Mouse (Mus musculus): ENCODE data around the gene Lyzl6. TPM values are rescaled to one million over a fixed set of nuclear protein-coding genes. Genes with fewer than 3 reads are reported as not detected.
"Not testable (repeated sequence)": the region's sequence is repeated elsewhere in the genome, so short reads cannot be mapped to it uniquely, and the experiment has no call there.

Gene Lyzl6
- not detected in 2 replicates for polyA plus RNA-seq (2015; fragmentation: Nextera tagmentation; extraction: Ambion mirVana)

GRCm38 (mm10) chr11:103638790-103639189, at the start of gene Lyzl6:
Gene Lyzl6, minus strand, starts transcription at chr11:103638890.
- H3K27me3 ChIP-seq (ENCODE audit: control insufficient read depth, insufficient read depth, low read length) = peaks cover 9% of the 10 kb centered on the region
- H3K27ac ChIP-seq (ENCODE audit: low read length) = no peak within 1 kb of the TSS
- no peaks in the 10 kb centered on the region for H3K4me1 ChIP-seq (ENCODE audit: control insufficient read depth, insufficient read depth, low read length)
- no peak for ATAC-seq (replicated peaks; ENCODE audit: extremely low read depth, insufficient read depth, low FRiP score)
- WGBS = 63% methylated on average over 3 of the region's 3 CpGs
- H3K9me3 ChIP-seq (replicated peaks; ENCODE audit: control insufficient read depth, low read length) = no peaks in the 10 kb centered on the region
- no peaks in the 10 kb centered on the region for H3K36me3 ChIP-seq (ENCODE audit: control insufficient read depth, insufficient read depth)
- H3K9ac ChIP-seq (ENCODE audit: low read length) = no peak within 1 kb of the TSS
- no peak within 1 kb of the TSS for H3K4me3 ChIP-seq (ENCODE audit: low read length)
- H3K4me2 ChIP-seq (ENCODE audit: low read depth, low read length) = no peak within 1 kb of the TSS

- H3K9me3 ChIP-seq (replicated peaks; ENCODE audit: control insufficient read depth, low read length) = no peaks in the 10 kb centered on the region
- H3K27me3 ChIP-seq (ENCODE audit: control insufficient read depth, insufficient read depth, low read length) = no peaks in the 10 kb centered on the region
- peaks cover 22% of the 10 kb centered on the region for H3K36me3 ChIP-seq (ENCODE audit: control insufficient read depth, insufficient read depth)
- ATAC-seq (replicated peaks; ENCODE audit: extremely low read depth, insufficient read depth, low FRiP score) = no peak
- 63% methylated on average over 6 of the region's 6 CpGs for WGBS
- H3K4me2 ChIP-seq (ENCODE audit: low read depth, low read length) = no peak overlapping the region
- H3K27ac ChIP-seq (ENCODE audit: low read length) = no peak overlapping the region
- H3K9ac ChIP-seq (ENCODE audit: low read length) = no peak overlapping the region
- H3K4me3 ChIP-seq (ENCODE audit: low read length) = no peak overlapping the region
- peaks cover 49% of the 10 kb centered on the region for H3K4me1 ChIP-seq (ENCODE audit: control insufficient read depth, insufficient read depth, low read length)
These were observed 48.0 kb upstream of the Lyzl6 start for GRCm38 (mm10) chr11:103686706-103687105.

- H3K36me3 ChIP-seq (ENCODE audit: control insufficient read depth, insufficient read depth) = peaks cover 32% of the 10 kb centered on the region
- no peaks in the 10 kb centered on the region for H3K27me3 ChIP-seq (ENCODE audit: control insufficient read depth, insufficient read depth, low read length)
- H3K4me2 ChIP-seq (ENCODE audit: low read depth, low read length) = no peak overlapping the region
- peak overlapping the region; percentile 40 for H3K27ac ChIP-seq (ENCODE audit: low read length)
- H3K9me3 ChIP-seq (replicated peaks; ENCODE audit: control insufficient read depth, low read length) = no peaks in the 10 kb centered on the region
- peak; percentile 25; the same call in 1 of the 2 replicates for ATAC-seq (replicated peaks; ENCODE audit: extremely low read depth, insufficient read depth, low FRiP score)
- no peak overlapping the region for H3K4me3 ChIP-seq (ENCODE audit: low read length)
- H3K9ac ChIP-seq (ENCODE audit: low read length) = no peak overlapping the region
- 68% methylated on average over 7 of the region's 7 CpGs for WGBS
- peaks cover 37% of the 10 kb centered on the region for H3K4me1 ChIP-seq (ENCODE audit: control insufficient read depth, insufficient read depth, low read length)
These were observed 46.6 kb upstream of the Lyzl6 start for GRCm38 (mm10) chr11:103685261-103685736.

- Histone ChIP-seq H3K9me3 (replicated peaks; ENCODE audit: control insufficient read depth, low read length) (no peaks in the 10 kb centered on the region), H3K4me1 (ENCODE audit: control insufficient read depth, insufficient read depth, low read length) (peaks cover 24% of the 10 kb centered on the region), H3K27ac (ENCODE audit: low read length) (no peak overlapping the region), H3K4me2 (ENCODE audit: low read depth, low read length) (no peak overlapping the region), H3K27me3 (ENCODE audit: control insufficient read depth, insufficient read depth, low read length) (no peaks in the 10 kb centered on the region), H3K4me3 (ENCODE audit: low read length) (no peak overlapping the region), H3K9ac (ENCODE audit: low read length) (no peak overlapping the region), H3K36me3 (ENCODE audit: control insufficient read depth, insufficient read depth) (peaks cover 34% of the 10 kb centered on the region)
- ATAC-seq (replicated peaks; ENCODE audit: extremely low read depth, insufficient read depth, low FRiP score) = no peak
- WGBS = 70% methylated on average over 11 of the region's 11 CpGs
These were observed 45.1 kb upstream of the Lyzl6 start for GRCm38 (mm10) chr11:103683667-103684334.

GRCm38 (mm10) chr11:103677042-103677441, 38.4 kb upstream of the Lyzl6 start:
- H3K4me2 ChIP-seq (ENCODE audit: low read depth, low read length); H3K4me3 ChIP-seq (ENCODE audit: low read length); H3K27ac ChIP-seq (ENCODE audit: low read length); ATAC-seq (replicated peaks; ENCODE audit: extremely low read depth, insufficient read depth, low FRiP score); H3K27me3 ChIP-seq (ENCODE audit: control insufficient read depth, insufficient read depth, low read length); H3K9ac ChIP-seq (ENCODE audit: low read length); H3K9me3 ChIP-seq (replicated peaks; ENCODE audit: control insufficient read depth, low read length); H3K4me1 ChIP-seq (ENCODE audit: control insufficient read depth, insufficient read depth, low read length): not testable (repeated sequence)
- WGBS = 36% methylated on average over 2 of the region's 2 CpGs
- peaks cover 24% of the 10 kb centered on the region for H3K36me3 ChIP-seq (ENCODE audit: control insufficient read depth, insufficient read depth)

- no peak for ATAC-seq (replicated peaks; ENCODE audit: extremely low read depth, insufficient read depth, low FRiP score)
- no peaks in the 10 kb centered on the region for H3K27me3 ChIP-seq (ENCODE audit: control insufficient read depth, insufficient read depth, low read length)
- 54% methylated on average over 3 of the region's 3 CpGs for WGBS
- peaks cover 13% of the 10 kb centered on the region for H3K36me3 ChIP-seq (ENCODE audit: control insufficient read depth, insufficient read depth)
- H3K27ac ChIP-seq (ENCODE audit: low read length) = no peak overlapping the region
- no peak overlapping the region for H3K9ac ChIP-seq (ENCODE audit: low read length)
- no peak overlapping the region for H3K4me2 ChIP-seq (ENCODE audit: low read depth, low read length)
- no peaks in the 10 kb centered on the region for H3K9me3 ChIP-seq (replicated peaks; ENCODE audit: control insufficient read depth, low read length)
- H3K4me1 ChIP-seq (ENCODE audit: control insufficient read depth, insufficient read depth, low read length) = no peaks in the 10 kb centered on the region
- H3K4me3 ChIP-seq (ENCODE audit: low read length) = no peak overlapping the region
These were observed 36.9 kb upstream of the Lyzl6 start for GRCm38 (mm10) chr11:103675556-103675955.

GRCm38 (mm10) chr11:103666907-103667426, 28.3 kb upstream of the Lyzl6 start:
- no peak for ATAC-seq (replicated peaks; ENCODE audit: extremely low read depth, insufficient read depth, low FRiP score)
- H3K9ac ChIP-seq (ENCODE audit: low read length) = no peak overlapping the region
- H3K36me3 ChIP-seq (ENCODE audit: control insufficient read depth, insufficient read depth) = no peaks in the 10 kb centered on the region
- no peak overlapping the region for H3K4me3 ChIP-seq (ENCODE audit: low read length)
- no peaks in the 10 kb centered on the region for H3K9me3 ChIP-seq (replicated peaks; ENCODE audit: control insufficient read depth, low read length)
- H3K27me3 ChIP-seq (ENCODE audit: control insufficient read depth, insufficient read depth, low read length) = no peaks in the 10 kb centered on the region
- WGBS = 63% methylated on average over 13 of the region's 13 CpGs
- H3K4me2 ChIP-seq (ENCODE audit: low read depth, low read length) = no peak overlapping the region
- no peaks in the 10 kb centered on the region for H3K4me1 ChIP-seq (ENCODE audit: control insufficient read depth, insufficient read depth, low read length)
- H3K27ac ChIP-seq (ENCODE audit: low read length) = no peak overlapping the region

- H3K9me3 ChIP-seq (replicated peaks; ENCODE audit: control insufficient read depth, low read length) = no peaks in the 10 kb centered on the region
- H3K36me3 ChIP-seq (ENCODE audit: control insufficient read depth, insufficient read depth) = no peaks in the 10 kb centered on the region
- whole genome bisulfite sequencing = 35% methylated on average over 10 of the region's 10 CpGs
- H3K9ac ChIP-seq (ENCODE audit: low read length) = no peak overlapping the region
- no peak overlapping the region for H3K4me3 ChIP-seq (ENCODE audit: low read length)
- no peaks in the 10 kb centered on the region for H3K27me3 ChIP-seq (ENCODE audit: control insufficient read depth, insufficient read depth, low read length)
- H3K4me1 ChIP-seq (ENCODE audit: control insufficient read depth, insufficient read depth, low read length) = no peaks in the 10 kb centered on the region
- ATAC-seq (replicated peaks; ENCODE audit: extremely low read depth, insufficient read depth, low FRiP score) = no peak
- H3K27ac ChIP-seq (ENCODE audit: low read length) = no peak overlapping the region
- H3K4me2 ChIP-seq (ENCODE audit: low read depth, low read length) = no peak overlapping the region
These were observed 27.7 kb upstream of the Lyzl6 start for GRCm38 (mm10) chr11:103666181-103666906.

GRCm38 (mm10) chr11:103665695-103666094, 27.0 kb upstream of the Lyzl6 start:
- H3K4me2 ChIP-seq (ENCODE audit: low read depth, low read length) = no peak overlapping the region
- no peak overlapping the region for H3K9ac ChIP-seq (ENCODE audit: low read length)
- 39% methylated on average over 1 of the region's 1 CpGs for WGBS
- no peak overlapping the region for H3K27ac ChIP-seq (ENCODE audit: low read length)
- ATAC-seq (replicated peaks; ENCODE audit: extremely low read depth, insufficient read depth, low FRiP score) = no peak
- H3K27me3 ChIP-seq (ENCODE audit: control insufficient read depth, insufficient read depth, low read length) = no peaks in the 10 kb centered on the region
- no peaks in the 10 kb centered on the region for H3K36me3 ChIP-seq (ENCODE audit: control insufficient read depth, insufficient read depth)
- H3K9me3 ChIP-seq (replicated peaks; ENCODE audit: control insufficient read depth, low read length) = no peaks in the 10 kb centered on the region
- H3K4me3 ChIP-seq (ENCODE audit: low read length) = no peak overlapping the region
- no peaks in the 10 kb centered on the region for H3K4me1 ChIP-seq (ENCODE audit: control insufficient read depth, insufficient read depth, low read length)
